Mouse (Mus musculus): ENCODE results near the gene Chst15.
A peak's percentile ranks its signal among the peaks of the same experiment; 100 is the strongest.

Gene Chst15

DNA sequence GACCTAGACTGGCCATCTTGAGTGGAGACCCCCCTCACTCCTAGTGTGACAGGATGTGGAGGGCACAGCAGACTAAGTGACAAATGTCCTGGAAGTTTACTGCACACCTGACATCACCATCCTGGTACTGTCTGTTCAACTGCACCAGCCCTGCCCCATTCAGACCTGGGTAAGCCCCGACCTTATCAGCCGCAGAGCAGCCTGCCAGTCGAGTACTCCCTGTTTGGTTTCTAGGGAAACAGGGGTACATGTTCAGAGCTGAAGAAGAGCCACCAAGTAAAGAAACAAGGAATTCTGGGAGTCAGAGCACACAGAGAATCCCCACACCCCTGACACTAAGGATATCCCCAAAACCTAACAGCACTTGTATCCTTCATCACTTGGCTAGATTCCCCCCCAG is 55.1 kb downstream of the Chst15 start:
- DNase-seq = no peak

DNA sequence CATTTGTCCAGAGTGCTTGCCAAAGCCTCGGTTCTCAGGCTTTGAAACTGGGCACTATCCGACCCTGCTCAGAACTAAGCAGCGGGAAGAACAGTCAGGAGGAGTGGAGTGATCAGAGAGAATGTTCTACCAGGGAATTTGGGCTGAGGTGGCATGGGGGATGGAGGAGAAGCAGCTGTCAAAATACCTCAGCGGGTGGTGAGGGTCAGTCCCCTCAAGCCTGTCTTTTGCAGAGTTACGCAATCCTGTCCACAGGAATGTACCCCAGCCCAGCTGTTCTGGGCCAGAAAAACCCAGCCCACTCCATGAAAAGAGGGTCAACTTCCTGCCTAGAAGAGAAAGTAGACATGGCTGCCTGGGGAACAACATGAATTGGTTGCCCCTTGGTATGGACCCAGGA is 56.4 kb downstream of the Chst15 start:
- DNase-seq = no peak

DNA sequence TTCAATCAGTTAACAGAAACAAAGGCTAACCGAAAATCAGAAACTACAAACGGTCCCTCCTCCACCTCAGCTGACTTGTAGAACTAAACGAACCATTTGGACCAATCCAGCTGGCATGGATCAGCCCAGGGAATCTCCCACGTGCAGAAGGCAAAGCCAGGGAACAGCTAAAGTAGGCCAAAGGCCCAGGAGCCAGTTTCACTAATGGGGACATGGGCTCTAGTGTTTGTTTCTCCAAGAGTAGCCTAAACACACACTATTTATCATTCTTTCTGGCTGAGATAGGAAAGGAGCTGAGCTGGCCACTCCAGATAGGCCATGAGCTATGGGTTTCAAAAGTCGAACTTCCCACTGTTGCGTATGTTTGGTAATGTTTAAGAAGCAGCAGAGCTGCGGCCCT is 58.2 kb downstream of the Chst15 start:
- no peak for DNase-seq

DNA sequence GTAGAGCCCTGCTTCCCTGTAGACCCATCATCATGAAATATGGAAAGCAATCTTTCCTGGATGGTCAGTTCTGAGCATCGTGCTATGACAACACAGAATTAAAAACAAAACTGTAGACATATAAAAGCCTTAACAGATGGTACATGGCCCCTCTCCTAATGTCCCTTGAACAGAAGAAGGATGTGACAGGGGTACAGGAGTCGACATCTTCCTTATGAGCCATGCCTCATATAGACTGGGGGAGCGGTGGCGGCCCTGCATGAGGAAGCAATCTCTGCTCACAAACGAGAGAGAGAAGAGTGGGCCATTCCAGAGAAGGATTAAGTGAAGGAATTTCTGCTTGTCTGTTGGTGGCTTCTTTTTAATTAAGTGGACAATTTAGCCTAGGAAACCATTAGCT is 58.8 kb downstream of the Chst15 start:
- no peak for DNase-seq

DNA sequence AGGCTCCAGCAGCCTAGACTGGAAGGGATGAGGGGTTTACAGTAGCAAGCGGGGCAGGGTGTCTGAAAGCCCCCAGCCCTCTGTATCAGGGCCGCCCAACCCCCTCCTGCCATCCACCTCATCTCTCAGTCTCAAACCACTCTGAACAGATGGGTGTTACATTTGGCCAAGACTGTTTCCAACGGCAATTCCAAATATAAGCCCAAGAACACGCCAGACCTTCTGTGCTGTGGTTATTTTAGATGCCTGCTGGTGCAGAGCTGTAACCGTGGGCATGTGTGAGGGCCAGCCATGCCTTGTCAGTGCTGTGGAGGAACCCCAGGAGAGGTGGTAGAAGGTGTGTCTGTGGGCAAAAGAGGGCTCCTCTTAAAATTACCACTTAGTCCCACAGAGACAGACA is 63.5 kb downstream of the Chst15 start:
- no peak for DNase-seq

DNA sequence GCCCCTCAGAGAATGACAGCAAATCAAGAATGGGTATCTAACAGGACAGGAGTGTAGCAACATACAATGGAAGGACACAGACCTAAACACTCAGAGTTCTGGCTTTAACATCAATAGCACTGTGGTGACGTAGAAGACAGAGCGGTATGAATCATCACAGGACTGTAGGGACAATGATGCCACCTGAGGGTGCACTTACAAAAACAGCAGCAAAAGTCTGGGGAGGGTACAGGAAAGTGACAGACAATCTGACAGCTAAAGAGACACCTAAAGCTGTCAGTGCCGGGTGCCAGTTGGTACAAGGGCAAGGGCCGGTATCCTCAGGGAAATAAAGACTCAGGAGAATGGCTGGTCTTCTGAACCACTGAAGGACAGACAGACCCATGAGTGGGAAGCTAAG is 64.0 kb downstream of the Chst15 start:
- DNase-seq = no peak

DNA sequence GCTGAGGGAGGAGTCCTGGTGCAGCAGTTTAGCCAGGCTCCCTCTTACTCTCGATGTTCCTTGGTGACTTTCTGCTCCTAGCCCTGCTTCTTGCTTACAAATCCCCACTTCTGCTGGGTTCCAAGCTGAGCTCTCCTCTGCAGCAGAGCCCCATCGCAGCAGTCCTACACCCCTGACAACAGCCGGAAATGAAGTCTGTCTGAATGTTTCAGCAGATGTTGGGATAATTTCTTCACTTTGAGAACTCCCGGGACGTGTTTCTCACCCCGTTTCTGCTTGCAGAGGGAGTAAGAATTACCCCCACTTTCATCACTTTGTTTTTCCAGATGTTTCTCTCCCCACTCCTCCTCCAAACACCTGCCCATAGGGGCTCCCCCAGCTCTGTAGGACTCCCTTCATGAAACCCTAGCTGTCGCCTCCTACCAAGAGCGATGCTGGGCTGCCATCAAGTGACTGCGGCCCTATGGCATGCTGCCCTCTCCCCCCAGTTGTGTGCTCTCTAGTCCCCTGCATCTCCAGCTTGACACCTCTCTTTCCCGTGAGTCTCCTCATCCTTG is 67.4 kb downstream of the Chst15 start:
- no peak for DNase-seq

DNA sequence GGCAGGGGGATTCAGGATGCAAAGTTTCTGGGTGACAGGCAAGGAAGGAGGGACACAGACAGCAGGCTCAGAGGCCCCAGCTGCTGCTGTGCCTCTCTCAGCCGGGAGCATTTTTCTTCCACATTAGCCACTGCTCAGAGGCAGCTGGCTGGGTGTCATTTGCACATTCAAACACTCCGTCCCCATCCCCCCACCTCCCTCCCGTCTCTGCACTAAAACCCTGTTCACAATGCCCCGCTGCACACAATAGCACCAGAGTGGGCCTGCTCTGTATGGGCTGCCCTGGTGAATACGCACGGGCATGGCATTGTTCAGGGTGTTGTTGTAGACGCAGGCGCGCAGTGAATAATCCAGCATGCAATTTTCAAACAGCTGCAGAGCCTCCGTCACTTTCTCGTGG is 69.5 kb downstream of the Chst15 start:
- DNase-seq = no peak

DNA sequence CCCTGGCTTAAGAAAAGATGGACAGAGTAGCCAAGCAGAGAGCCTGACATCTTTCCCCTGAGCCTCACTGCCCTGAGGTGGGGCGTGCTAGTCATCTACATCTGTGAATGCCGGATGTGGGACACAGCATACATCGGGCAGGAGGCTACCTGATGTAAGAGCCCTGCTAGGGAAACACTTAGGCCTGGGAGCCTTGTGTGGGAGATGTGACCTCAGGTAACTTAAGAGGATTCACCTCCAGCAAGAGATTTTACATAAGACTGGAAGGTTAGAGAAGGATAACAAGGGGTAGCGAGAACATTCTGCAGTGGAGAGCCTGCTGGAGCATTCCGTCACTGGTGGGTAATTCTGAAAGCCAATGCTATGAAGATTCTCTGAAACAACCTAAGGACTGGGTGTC is 69.9 kb downstream of the Chst15 start:
- DNase-seq = no peak

DNA sequence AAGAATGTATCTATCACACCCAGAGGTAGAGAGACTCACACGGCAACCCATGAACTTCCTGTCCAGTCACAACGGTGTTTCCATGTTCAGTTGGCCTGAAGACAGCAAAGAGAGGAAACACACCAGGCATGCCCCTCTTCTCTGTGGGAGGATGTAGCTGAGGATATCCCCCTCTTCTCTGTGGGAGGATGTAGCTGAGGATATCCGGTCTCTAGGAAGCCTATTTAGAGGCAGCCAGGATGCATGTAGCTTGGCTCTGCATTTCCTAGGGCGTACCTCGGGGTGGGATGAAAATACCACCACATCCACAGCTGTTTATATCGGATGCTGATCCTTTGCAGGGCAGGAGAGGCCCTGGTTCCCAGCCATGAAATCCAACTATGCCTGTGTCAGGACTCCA is 71.3 kb downstream of the Chst15 start:
- peak; percentile 46 to 76 for DNase-seq

DNA sequence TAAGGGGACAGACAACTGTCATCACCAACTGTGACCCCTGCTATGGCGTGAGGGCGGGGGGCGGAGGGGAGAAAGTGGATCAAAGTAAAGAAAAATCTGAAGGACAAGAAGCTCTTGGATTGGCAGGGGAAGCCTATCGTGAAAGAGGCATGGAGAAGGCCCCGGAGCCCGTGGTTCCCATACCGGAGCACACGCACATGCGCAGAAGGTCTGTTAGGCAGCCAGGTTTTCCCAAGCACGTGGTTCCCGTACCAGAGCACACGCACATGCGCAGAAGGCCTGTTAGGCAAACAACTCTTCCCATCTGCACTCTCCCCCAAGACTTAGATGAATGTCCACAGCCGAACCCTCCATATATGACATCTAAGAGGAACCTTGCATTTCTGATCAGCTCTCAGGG is 72.4 kb downstream of the Chst15 start:
- DNase-seq = no peak

DNA sequence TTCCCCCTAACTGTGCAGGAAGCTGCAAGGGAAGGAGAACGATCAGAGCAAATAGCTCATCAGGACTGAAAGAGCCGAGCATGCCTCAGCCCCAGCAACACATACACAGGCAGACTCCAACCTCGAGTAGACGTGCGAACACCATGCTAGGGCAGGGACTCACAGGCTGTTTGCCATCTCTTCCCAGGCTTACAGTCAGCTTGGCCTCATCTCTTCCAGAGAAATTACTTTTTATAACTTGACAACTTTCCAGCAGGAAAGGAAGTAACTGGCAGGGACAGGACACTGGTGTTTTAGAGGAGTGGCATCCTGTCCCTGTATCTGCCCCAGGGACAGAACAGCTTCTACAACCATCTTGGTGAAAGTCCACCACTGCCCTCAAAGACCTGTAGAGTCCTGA is 73.8 kb downstream of the Chst15 start:
- DNase-seq = no peak

DNA sequence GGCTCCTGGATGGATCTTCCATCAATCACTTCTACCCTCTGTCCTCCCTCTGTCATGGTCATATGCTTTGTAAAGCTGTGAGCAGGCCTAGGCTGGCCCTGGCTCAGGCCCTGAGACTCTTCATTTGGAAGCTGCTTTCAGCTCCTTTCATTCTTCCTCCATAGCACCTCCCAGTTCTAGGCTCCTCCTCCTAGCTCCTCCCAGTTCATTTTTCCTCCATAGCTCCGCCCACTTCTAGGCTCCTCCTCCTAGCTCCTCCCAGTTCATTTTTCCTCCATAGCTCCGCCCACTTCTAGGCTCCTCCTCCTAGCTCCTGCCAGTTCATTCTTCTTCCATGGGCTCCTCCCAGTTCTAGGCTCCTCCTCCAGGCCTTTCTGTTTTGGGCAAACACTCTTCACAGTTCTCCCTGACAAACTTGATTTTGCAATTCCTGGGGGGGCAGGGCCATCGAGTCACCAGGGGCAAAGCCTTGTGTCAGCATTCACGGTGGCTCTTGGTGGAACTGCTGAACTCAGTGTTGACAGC is 74.3 kb downstream of the Chst15 start:
- peak; percentile 28 to 70 for DNase-seq

DNA sequence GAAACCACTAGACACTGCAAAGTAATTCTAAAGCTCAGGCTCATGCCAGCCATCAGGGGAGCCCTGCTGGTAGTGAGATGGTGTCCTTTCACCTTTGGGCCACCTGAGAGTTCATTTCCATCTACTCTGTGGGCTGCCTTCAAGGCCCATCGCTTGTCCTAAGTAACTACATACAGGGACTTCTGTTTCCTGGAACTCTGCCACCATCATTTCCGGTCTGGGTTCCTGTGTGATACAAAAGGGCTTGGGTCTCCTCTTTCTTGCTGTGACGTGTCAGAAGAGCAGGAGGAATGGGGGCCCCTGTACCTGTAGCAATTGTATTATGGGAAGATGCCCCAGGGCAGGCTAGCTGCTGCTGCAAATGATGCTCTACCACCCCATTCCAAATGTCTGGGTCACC is 78.1 kb downstream of the Chst15 start:
- DNase-seq = peak; percentile 17 to 60

DNA sequence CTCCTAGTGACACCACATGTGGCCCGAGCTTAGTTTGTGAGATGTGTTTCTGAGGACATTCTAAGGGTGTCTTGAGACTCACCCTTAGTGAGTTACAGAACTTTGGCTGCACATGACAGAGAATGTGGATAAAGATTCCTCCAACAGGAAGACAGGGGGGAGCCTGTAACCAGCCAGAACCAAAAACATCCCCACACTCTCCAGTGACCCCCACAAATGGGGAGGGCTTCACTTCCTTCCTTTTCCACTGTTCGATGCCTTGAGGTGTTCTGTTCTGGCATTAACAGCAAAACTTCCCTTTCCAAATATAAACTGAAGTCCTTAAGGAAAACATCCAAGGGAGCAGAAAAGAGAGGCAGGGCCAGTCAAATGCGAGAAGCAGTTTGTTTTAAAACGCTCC is 79.8 kb downstream of the Chst15 start:
- DNase-seq = peak; percentile 52 to 74

DNA sequence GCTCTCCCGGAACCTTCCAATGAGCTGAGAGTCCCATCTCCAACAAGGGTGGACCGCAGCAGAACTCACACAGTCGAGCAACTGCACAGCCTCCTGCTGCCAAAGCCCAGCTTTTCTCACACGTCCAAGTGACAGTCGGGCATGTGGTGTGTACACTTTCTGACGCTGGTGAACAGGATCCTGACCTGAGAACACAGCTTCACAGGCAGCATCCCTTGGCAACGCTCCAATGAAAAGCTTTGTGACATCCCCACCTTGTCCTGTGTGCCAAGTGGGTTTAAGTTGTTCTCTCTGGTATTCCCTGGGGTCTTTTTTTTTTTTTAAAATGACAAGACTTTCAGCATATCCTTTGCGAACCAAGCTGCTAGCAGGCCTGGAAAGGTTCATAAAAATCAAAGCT is 80.2 kb downstream of the Chst15 start:
- DNase-seq = peak; percentile 58 to 78

DNA sequence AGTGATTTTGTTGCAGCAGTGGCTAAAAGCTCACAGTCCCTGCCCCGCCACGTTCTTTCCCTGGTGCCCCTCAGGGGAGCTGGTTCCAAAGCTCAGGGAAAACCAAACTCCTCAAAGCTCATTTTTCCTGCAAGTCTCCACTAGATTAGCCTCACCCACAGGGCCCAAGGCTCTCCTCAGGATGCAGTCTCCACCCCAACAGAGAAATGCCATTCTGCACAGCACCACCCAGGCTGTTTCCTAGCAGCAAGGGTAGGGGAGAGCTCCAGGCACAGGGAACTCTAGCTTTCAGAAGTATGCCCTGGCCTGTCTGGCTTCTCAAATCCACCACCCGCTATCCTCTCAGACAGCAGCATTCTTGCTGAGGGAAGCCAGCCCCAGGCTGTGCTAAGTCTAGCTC is 82.8 kb downstream of the Chst15 start:
- DNase-seq = peak in 1 of 2 experiments; percentile 51

DNA sequence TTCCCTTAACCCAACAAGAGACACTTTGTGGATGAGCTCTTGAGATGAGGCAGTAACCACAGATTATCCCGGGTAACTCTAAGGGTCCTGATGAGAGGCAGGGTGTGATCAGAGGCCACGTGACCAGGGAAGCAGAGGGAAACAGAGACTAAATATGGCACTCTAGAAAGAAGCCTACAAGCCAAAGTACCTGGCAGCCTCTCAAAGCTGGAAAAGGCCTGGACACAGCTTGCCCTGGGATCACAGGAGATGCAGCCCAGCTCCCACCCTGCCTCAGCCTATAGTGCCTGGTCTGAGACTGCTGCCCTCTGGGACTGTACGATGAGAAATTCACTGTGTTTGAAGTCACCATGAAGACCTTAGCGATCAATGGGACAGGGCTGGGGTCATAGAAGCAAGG is 83.3 kb downstream of the Chst15 start:
- peak in 1 of 2 experiments; percentile 32 for DNase-seq

DNA sequence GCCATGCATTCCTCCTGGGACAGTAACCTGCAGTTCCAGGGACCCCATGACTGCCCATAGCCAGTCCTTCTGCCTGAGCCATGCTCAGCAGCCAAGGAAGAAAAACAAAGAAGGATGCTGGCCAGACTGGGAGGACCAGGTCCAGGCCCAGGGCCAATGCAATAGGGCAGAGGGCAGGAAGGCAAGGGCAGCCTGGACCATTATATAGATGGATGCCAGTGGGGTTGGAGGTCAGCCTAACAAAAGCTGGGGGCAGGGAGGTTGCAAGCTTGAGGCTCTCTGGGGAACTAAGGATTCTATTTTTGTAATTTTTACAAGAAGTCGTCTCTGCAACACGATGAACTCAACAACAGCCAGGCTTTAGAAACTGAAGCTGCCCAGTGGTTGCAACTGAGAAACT is 84.1 kb downstream of the Chst15 start:
- peak; percentile 60 to 74 for DNase-seq

DNA sequence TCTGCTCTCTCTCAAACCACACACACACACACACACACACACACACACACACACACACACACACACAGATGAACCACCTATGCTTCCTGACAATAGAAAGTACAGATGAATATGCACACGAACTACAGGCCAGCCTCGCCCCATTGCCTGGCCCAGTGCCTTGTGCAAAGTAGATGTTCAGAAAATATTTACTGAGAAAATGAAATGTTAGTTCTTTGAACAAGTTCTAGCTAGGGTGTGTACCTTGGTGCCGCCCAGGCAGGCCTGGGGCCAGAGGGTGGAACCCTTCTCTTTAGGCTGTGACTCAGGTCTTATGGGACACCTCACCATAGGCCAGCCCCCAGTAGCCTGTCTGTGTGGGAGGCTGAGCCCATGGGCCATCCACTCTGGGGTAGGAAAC is 85.6 kb downstream of the Chst15 start:
- DNase-seq = peak in 1 of 2 experiments; percentile 24

DNA sequence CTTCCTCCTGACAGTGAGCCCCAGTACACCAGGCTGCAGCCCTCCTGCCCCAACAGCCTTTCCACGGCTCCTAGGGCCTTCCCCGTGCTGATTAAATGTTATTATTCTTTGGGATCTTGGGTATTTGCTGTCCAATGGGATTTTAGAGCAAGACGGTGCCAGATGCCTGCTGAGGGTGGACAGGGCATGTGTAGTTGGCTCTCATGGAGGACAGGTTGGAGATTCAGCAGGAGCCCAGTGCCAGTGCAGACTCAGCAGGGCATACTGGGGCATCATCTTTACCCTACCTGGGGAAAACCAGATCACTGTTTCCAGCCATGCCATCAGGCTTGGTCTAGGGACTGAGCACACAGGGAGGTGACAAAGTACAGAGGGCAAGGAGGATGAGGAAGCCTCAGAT is 86.1 kb downstream of the Chst15 start:
- DNase-seq = no peak

DNA sequence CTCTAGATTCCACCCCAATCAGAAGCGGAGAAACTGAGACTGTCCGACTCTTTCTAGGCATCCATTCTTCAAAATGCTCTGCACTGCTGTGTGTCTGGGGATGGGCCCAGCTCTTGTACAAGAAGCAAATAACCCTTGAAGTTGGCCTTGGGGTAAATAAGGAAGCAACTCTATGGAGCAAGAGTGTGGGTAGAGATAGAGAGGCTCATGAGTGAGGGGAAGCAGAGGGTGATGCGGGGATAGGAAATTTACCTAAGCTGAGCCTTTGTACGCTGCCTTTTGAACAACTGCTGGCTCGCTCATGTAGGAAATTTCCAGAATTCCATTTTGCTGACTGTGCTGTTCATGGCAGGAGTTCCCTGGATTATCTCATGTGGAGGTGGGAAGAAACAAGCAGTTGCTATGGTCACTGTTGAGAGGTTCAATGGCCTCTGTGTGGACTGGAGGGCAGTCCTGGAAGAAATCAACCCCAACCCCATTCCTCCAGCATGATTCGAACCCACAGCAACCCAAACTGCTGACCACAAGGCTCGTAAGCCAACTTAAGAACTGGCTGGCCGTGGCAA is 89.9 kb downstream of the Chst15 start:
- DNase-seq = no peak

DNA sequence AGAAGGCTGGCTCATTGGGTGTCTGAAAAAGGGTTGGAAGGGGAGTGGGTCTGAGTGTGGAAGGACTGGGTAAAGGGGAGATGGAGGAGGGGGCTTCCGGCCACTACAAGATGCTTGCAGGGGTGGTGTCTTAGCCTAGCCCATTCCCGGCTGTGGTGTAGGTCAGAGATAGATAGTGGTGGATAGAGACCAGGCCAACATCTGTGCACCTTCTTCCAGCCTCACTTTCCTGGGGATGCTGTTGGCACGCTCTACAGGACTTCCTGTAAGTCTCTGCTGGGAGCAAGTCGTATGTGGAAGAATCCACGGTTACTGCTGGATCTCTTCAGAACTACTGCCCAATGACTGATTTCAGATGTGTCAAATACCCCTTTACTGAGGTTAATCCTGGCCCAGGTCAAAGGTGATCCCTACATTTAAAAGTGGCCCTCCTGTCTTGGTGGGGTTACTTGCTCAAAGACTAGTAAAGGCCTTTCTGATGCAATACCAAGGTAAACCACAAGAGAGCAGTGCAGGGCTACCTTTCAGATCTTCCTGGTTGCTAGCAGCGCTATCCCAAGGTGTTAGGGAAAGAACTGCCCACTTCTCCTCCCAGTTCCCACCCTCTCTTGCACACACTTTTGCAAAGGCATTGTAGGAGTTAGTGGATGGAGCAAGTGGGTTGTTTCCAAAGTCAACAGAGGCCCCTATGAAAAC is 90.5 kb downstream of the Chst15 start:
- DNase-seq = peak; percentile 76 to 95

DNA sequence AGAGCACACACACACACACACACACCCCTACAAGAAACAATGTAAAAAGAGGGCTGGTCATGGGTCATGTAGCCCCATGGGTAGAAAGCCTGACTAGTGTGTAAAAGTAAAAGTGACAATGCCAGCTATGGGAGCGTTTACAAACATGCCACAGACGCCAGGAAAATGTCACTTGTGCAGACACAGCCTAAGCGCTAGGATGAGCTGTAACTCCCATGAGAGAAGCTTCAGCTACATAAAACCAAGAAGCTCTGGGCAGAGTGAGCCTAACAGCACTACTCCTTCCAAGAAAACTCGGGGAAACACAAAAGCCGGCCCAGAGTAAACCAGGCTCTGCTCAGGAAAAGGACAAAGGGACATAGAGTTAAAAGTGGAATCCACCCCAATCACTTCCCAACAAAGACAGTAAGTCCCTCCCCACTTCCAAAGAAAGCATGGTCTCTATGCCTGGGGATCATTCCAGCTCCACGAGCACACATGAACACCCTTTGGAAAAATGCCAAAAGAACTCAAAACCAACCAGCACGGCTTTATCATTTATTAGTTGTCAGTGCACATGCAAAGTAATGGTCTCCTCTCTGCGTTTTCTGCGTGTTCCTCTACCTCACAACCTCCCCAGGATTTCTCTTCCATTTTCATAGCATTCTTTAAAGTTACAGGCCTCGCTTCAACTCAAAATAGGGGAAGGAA is 93.4 kb downstream of the Chst15 start:
- no peak for DNase-seq
